Mouse (Mus musculus): ENCODE results near the gene Olfr464. TPM values are rescaled to one million over a fixed set of nuclear protein-coding genes. Genes with fewer than 3 reads are reported as not detected.
"Not testable (repeated sequence)": the region's sequence is repeated elsewhere in the genome, so short reads cannot be mapped to it uniquely, and the experiment has no call there.

The Olfr464 gene
- polyA plus RNA-seq, 1 experiment from 2014 or later: 0.26 TPM

DNA sequence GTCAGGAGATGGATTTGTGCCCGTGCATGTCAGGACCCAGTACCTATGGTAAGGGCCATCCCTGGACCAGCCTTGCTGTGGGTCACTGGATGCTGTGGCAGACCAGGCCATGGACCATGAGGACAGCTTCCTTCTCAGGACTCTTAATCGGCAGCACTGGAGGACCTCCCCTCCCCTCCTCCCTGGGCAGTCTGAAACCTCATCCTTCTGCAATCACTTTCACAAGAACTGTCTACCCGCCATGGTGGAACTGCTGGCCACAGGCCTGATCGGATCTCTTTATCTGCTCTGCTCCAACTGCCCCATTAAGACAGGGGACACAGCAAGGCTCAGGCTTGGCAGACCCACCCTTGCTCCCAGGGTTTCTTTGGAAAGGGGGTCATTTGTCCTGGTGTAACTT lies 39.1 kb downstream of the Olfr464 start:
- no peak for ATAC-seq (ENCODE audit: low FRiP score, low TSS enrichment)
- 81% methylated on average over 4 of the region's 4 CpGs for WGBS

DNA sequence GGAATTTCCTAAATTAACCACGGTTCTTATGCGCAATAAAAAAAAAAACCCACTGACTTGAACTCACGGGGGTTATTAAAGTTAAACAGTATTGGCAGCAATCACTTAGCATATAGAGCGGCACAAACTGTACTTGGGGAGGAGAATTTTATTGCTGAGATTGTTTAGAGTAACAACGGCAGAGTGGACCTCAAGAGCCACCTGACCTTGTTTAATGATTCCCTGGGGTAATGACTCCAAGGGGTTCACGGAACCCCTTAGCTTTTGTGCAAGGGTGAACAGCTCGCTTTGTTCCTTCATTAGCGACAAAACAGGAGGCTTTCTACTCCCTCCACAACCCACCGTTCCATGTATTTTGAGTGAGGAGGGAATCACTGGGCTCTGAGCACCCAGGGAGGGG lies 40.9 kb downstream of the Olfr464 start:
- H3K4me3 ChIP-seq (replicated peaks; ENCODE audit: low read depth, low read length): no peak overlapping the region
- no peaks in the 10 kb centered on the region for H3K9me3 ChIP-seq (ENCODE audit: control insufficient read depth, low read length)
- H3K27me3 ChIP-seq (ENCODE audit: control insufficient read depth, insufficient read depth, low read length): no peaks in the 10 kb centered on the region
- H3K4me1 ChIP-seq (ENCODE audit: control insufficient read depth, insufficient read depth, low read length): no peaks in the 10 kb centered on the region
- no peaks in the 10 kb centered on the region for H3K36me3 ChIP-seq (ENCODE audit: control insufficient read depth, insufficient read depth, low read length)
- no peak overlapping the region for H3K9ac ChIP-seq (replicated peaks; ENCODE audit: low read length)
- no peak for DNase-seq
- no peak overlapping the region for H3K4me2 ChIP-seq (ENCODE audit: low read length)
- WGBS: 76% methylated on average over 9 of the region's 9 CpGs
- H3K27ac ChIP-seq (replicated peaks; ENCODE audit: low read depth, low read length): no peak overlapping the region
- no peak for ATAC-seq (ENCODE audit: low FRiP score, low TSS enrichment)

More for the DNA sequence above, 39.1 kb downstream of the Olfr464 start:
- Histone ChIP-seq H3K4me2 (ENCODE audit: low read length) (no peak overlapping the region), H3K9me3 (ENCODE audit: control insufficient read depth, low read length) (no peaks in the 10 kb centered on the region), H3K27ac (replicated peaks; ENCODE audit: low read depth, low read length) (no peak overlapping the region), H3K27me3 (ENCODE audit: control insufficient read depth, insufficient read depth, low read length) (no peaks in the 10 kb centered on the region), H3K4me3 (replicated peaks; ENCODE audit: low read depth, low read length) (no peak overlapping the region), H3K9ac (replicated peaks; ENCODE audit: low read length) (no peak overlapping the region), H3K36me3 (ENCODE audit: control insufficient read depth, insufficient read depth, low read length) (no peaks in the 10 kb centered on the region), H3K4me1 (ENCODE audit: control insufficient read depth, insufficient read depth, low read length) (no peaks in the 10 kb centered on the region)
- no peak for DNase-seq

DNA sequence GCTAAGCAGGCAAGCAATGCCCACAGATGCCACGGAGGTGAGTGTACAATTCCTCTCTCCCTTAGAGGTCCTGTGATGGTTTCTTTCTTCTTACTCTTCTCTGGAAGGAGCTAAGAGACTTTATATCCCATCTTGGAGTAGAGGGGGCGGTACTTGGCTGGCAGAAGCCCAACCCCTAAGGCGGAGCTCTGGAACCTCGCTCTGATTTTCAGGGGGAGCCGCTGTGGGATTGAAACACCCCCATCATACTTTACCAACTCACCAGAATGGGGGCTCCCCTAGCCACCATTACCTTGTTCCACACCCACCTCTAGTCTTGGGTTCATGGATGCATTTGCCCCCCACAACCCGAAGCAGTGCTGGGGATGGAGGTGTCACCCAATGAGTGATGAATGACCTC lies 45.3 kb downstream of the Olfr464 start, which contains the start of gene Epx:
TSS of gene Epx (minus strand) at position 101 of the 400 bp plus-strand sequence.
- Histone ChIP-seq H3K36me3 (ENCODE audit: control insufficient read depth, insufficient read depth, low read length) (no peaks in the 10 kb centered on the region), H3K4me2 (ENCODE audit: low read length) (no peak within 1 kb of the TSS), H3K4me1 (ENCODE audit: control insufficient read depth, insufficient read depth, low read length) (no peaks in the 10 kb centered on the region), H3K9ac (replicated peaks; ENCODE audit: low read length) (no peak within 1 kb of the TSS), H3K4me3 (replicated peaks; ENCODE audit: low read depth, low read length) (no peak within 1 kb of the TSS), H3K27me3 (ENCODE audit: control insufficient read depth, insufficient read depth, low read length) (no peaks in the 10 kb centered on the region), H3K27ac (replicated peaks; ENCODE audit: low read depth, low read length) (no peak within 1 kb of the TSS), H3K9me3 (ENCODE audit: control insufficient read depth, low read length) (no peaks in the 10 kb centered on the region)
- ATAC-seq (ENCODE audit: low FRiP score, low TSS enrichment): no peak
- WGBS: 84% methylated on average over 6 of the region's 6 CpGs
- no peak for DNase-seq

DNA sequence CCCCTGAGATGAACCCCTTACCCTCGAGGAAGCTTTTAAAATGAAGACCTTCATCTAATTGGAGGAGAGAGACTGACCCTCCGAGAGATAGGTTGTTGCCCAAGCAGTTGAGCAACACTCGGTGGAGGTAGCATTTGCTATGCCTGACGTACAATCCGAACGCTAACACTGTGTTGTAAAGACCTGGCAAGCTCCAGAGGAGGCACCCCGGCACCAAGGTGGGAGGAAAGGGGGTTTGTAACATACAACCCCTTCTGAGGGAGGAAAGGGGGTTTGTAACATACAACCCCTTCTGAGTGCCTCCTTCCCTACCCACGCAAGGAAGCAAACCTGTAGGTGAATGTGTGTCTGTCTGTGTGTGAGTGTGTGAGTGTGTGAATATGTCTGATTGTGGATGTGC lies 49.0 kb downstream of the Olfr464 start:
- Histone ChIP-seq H3K36me3 (ENCODE audit: control insufficient read depth, insufficient read depth, low read length) (no peaks in the 10 kb centered on the region), H3K27me3 (ENCODE audit: control insufficient read depth, insufficient read depth, low read length) (no peaks in the 10 kb centered on the region), H3K4me1 (ENCODE audit: control insufficient read depth, insufficient read depth, low read length) (no peaks in the 10 kb centered on the region), H3K27ac (replicated peaks; ENCODE audit: low read depth, low read length) (no peak overlapping the region), H3K9me3 (ENCODE audit: control insufficient read depth, low read length) (no peaks in the 10 kb centered on the region), H3K4me3 (replicated peaks; ENCODE audit: low read depth, low read length) (no peak overlapping the region), H3K9ac (replicated peaks; ENCODE audit: low read length) (no peak overlapping the region), H3K4me2 (ENCODE audit: low read length) (no peak overlapping the region)
- DNase-seq: peak; percentile 19
- WGBS: 45% methylated on average over 8 of the region's 8 CpGs
- ATAC-seq (ENCODE audit: low FRiP score, low TSS enrichment): no peak

DNA sequence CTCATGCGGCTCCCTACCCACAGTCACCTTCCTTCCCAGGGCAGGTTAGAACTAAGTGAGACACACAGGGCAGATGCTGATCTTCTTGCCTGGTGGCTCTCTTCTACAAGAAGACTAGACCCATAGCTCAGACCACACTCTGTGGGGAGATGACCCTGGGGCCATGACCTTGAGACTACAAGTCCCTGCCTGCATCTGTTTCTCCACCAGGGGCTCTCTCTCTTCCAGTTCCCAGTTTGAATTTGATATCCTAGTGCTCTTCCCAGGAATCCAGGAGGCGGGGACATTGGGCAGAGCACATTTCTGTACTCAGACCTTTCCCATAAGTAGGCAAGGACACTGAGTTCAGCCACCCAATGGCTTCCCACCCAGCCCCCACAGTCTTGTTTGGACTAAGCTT lies 50.7 kb downstream of the Olfr464 start:
- H3K9ac ChIP-seq (replicated peaks; ENCODE audit: low read length): no peak overlapping the region
- H3K9me3 ChIP-seq (ENCODE audit: control insufficient read depth, low read length): no peaks in the 10 kb centered on the region
- no peak for ATAC-seq (ENCODE audit: low FRiP score, low TSS enrichment)
- DNase-seq: no peak
- no peak overlapping the region for H3K4me2 ChIP-seq (ENCODE audit: low read length)
- no peak overlapping the region for H3K27ac ChIP-seq (replicated peaks; ENCODE audit: low read depth, low read length)
- H3K4me3 ChIP-seq (replicated peaks; ENCODE audit: low read depth, low read length): no peak overlapping the region
- 78% methylated on average over 2 of the region's 2 CpGs for WGBS
- H3K4me1 ChIP-seq (ENCODE audit: control insufficient read depth, insufficient read depth, low read length): no peaks in the 10 kb centered on the region
- no peaks in the 10 kb centered on the region for H3K27me3 ChIP-seq (ENCODE audit: control insufficient read depth, insufficient read depth, low read length)
- H3K36me3 ChIP-seq (ENCODE audit: control insufficient read depth, insufficient read depth, low read length): no peaks in the 10 kb centered on the region

DNA sequence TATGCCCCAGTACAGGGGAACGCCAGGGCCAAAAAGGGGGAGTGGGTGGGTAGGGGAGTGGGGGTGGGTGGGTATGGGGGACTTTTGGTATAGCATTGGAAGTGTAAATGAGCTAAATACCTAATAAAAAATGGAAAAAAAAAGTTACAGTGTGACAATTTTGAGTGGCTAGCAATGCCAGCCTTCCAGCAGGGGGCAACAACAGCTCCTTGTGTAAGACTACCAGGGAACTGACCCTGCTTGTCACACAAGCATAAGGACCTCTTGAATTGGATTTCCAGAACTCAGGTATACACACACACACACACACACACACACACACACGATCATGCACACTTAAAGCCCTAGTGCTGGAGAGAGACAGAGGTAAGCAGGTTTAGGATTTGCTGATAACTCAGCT lies 53.9 kb downstream of the Olfr464 start:
- 88% methylated on average over 1 of the region's 2 CpGs for WGBS
- ATAC-seq (ENCODE audit: low FRiP score, low TSS enrichment); H3K27ac ChIP-seq (replicated peaks; ENCODE audit: low read depth, low read length); DNase-seq; H3K9me3 ChIP-seq (ENCODE audit: control insufficient read depth, low read length); H3K27me3 ChIP-seq (ENCODE audit: control insufficient read depth, insufficient read depth, low read length); H3K4me1 ChIP-seq (ENCODE audit: control insufficient read depth, insufficient read depth, low read length); H3K4me2 ChIP-seq (ENCODE audit: low read length); H3K4me3 ChIP-seq (replicated peaks; ENCODE audit: low read depth, low read length); H3K9ac ChIP-seq (replicated peaks; ENCODE audit: low read length): not testable (repeated sequence)
- H3K36me3 ChIP-seq (ENCODE audit: control insufficient read depth, insufficient read depth, low read length): peaks cover 10% of the 10 kb centered on the region

Other genes with a start within 250 kb of the Olfr464 start
- 150 and 163 TPM in 2 replicates for gene Supt4a, start 183.4 kb downstream of the Olfr464 start, polyA plus RNA-seq (2014; fragmentation: Nextera tagmentation; extraction: Ambion mirVana)
- gene Tspoap1, start 160.4 kb downstream of the Olfr464 start, polyA plus RNA-seq (2014; fragmentation: Nextera tagmentation; extraction: Ambion mirVana): 54.5 and 63.4 TPM in 2 replicates
- gene Mpo, start 127.4 kb downstream of the Olfr464 start, polyA plus RNA-seq (2014; fragmentation: Nextera tagmentation; extraction: Ambion mirVana): 0.47 TPM in 1 of 2 replicates, not detected in the other
- gene Lpo, start 92.7 kb downstream of the Olfr464 start, polyA plus RNA-seq (2014; fragmentation: Nextera tagmentation; extraction: Ambion mirVana): 1.3 and 1.7 TPM in 2 replicates
- 9.8 and 12.6 TPM in 2 replicates for gene Mks1, start 67.8 kb downstream of the Olfr464 start, polyA plus RNA-seq (2014; fragmentation: Nextera tagmentation; extraction: Ambion mirVana)
- gene Epx, start 45.4 kb downstream of the Olfr464 start, polyA plus RNA-seq (2014; fragmentation: Nextera tagmentation; extraction: Ambion mirVana): 0.22 TPM in 1 of 2 replicates, not detected in the other
- gene Olfr462, start 28.7 kb downstream of the Olfr464 start, polyA plus RNA-seq (2014; fragmentation: Nextera tagmentation; extraction: Ambion mirVana): not detected in 2 replicates
- not detected in 2 replicates for gene Olfr463, start 23.6 kb downstream of the Olfr464 start, polyA plus RNA-seq (2014; fragmentation: Nextera tagmentation; extraction: Ambion mirVana)
- gene Dynll2, start 66.6 kb upstream of the Olfr464 start, polyA plus RNA-seq (2014; fragmentation: Nextera tagmentation; extraction: Ambion mirVana): 28.3 and 46.5 TPM in 2 replicates
- 225 and 342 TPM in 2 replicates for gene Srsf1, start 126.4 kb upstream of the Olfr464 start, polyA plus RNA-seq (2014; fragmentation: Nextera tagmentation; extraction: Ambion mirVana)
- 58.9 and 69.9 TPM in 2 replicates for gene Vezf1, start 147.3 kb upstream of the Olfr464 start, polyA plus RNA-seq (2014; fragmentation: Nextera tagmentation; extraction: Ambion mirVana)
- 29.6 and 31.1 TPM in 2 replicates for gene Cuedc1, start 177.1 kb upstream of the Olfr464 start, polyA plus RNA-seq (2014; fragmentation: Nextera tagmentation; extraction: Ambion mirVana)

Measured in midbrain, embryonic 14.5 days (tissue).